In the genomic region with DNA sequence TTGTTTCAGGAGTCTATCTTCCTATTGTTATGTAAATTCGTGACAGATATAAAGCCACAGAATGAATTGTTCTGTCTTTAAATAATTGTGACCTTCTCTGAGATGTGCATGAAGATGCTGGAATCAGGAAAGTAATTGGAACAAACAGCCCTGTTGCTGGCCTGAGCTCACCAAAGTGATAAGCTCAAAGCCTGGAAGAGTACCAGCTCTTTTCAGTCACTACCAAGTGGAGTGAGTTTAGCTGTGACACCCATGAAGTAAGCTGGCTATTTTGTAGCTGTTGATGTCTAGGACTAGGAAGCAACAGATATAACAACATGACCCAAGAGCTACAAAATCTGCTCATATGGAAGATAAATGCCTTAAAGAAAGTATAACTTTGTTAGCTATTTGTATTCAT, we compare ENCODE assay signal across 26 mouse cellular contexts.
DNase-seq lines count a peak whose midpoint lies in the region; ATAC-seq and TF ChIP-seq lines count a peak whose summit lies in the region.
"Had no signal": no experiment of that assay in that cellular context is flagged by ENCODE, and none has a peak within 500 bp of the region (broad histone marks: within the 10 kb centered on the region; RNA-seq: fewer than 3 reads in every experiment).

No protein-coding gene starts in this region.

- no peak overlapping the region for H3K4me3 ChIP-seq in hindbrain, embryonic 13.5 days
- H3K4me3 ChIP-seq in hindbrain, postnatal 0 days (ENCODE audit: low read length): no peak overlapping the region
- H3K4me3 ChIP-seq in heart, embryonic 12.5 days: no peak overlapping the region
- no peak overlapping the region for H3K4me3 ChIP-seq in heart, postnatal 0 days (ENCODE audit: low read depth, low read length)
- H3K4me3 ChIP-seq: forebrain, embryonic 12.5 days; hindbrain, embryonic 15.5 days; kidney, embryonic 15.5 days; layer of hippocampus, adult 2 months; limb, embryonic 13.5 days; myocyte; neural tube, embryonic 12.5 days had no signal

- no peak overlapping the region for H3K9ac ChIP-seq in hindbrain, embryonic 13.5 days
- no peak overlapping the region for H3K9ac ChIP-seq in hindbrain, postnatal 0 days (replicated peaks; ENCODE audit: low read length)
- no peak overlapping the region for H3K9ac ChIP-seq in heart, embryonic 12.5 days
- no peak overlapping the region for H3K9ac ChIP-seq in heart, postnatal 0 days (replicated peaks; ENCODE audit: low read depth, low read length)
- H3K9ac ChIP-seq: forebrain, embryonic 12.5 days; hindbrain, embryonic 15.5 days; kidney, embryonic 15.5 days; limb, embryonic 13.5 days; neural tube, embryonic 12.5 days had no signal

- whole genome bisulfite sequencing in hindbrain, embryonic 13.5 days: 93% methylated on average over 1 of the region's 1 CpGs
- WGBS in hindbrain, postnatal 0 days: 82% methylated on average over 1 of the region's 1 CpGs
- WGBS in heart, embryonic 12.5 days: 59% methylated on average over 1 of the region's 1 CpGs
- WGBS in heart, postnatal 0 days: 44% methylated on average over 1 of the region's 1 CpGs

- H3K36me3 ChIP-seq in hindbrain, embryonic 13.5 days: no peaks in the 10 kb centered on the region
- H3K36me3 ChIP-seq in hindbrain, postnatal 0 days (ENCODE audit: insufficient read depth, low read length): no peaks in the 10 kb centered on the region
- H3K36me3 ChIP-seq in heart, embryonic 12.5 days: no peaks in the 10 kb centered on the region
- no peaks in the 10 kb centered on the region for H3K36me3 ChIP-seq in heart, postnatal 0 days (replicated peaks; ENCODE audit: control insufficient read depth, insufficient read depth, low read length)
- H3K36me3 ChIP-seq: forebrain, embryonic 12.5 days; hindbrain, embryonic 15.5 days; kidney, embryonic 15.5 days; limb, embryonic 13.5 days; neural tube, embryonic 12.5 days had no signal

- no peak for TF ChIP-seq CTCF in hindbrain, postnatal 0 days (IDR thresholded peaks at IDR 0.05; ENCODE audit: low read depth)
- no peak for TF ChIP-seq CTCF in heart, postnatal 0 days (IDR thresholded peaks at IDR 0.05; ENCODE audit: low read depth)

- no peak for ATAC-seq in hindbrain, embryonic 13.5 days (ENCODE audit: low FRiP score)
- no peak for ATAC-seq in hindbrain, postnatal 0 days
- ATAC-seq in heart, embryonic 12.5 days (ENCODE audit: insufficient number of reproducible peaks, low FRiP score): no peak
- ATAC-seq in heart, postnatal 0 days (ENCODE audit: insufficient read depth, low read depth): peak; percentile 59; the same call in 1 of the 2 replicates
- no peak for ATAC-seq in erythroblast, adult 5-6 weeks (replicated peaks; ENCODE audit: low FRiP score, poor library complexity, severe bottlenecking)
- ATAC-seq: CD4-positive, CD25-positive, alpha-beta regulatory T cell, adult 4 months had no signal

- 0 out of 2 replicates have a peak overlapping the region, but pooled peaks have one; percentile 2 for H3K27ac ChIP-seq in hindbrain, embryonic 13.5 days
- H3K27ac ChIP-seq in hindbrain, postnatal 0 days: no peak overlapping the region
- peak overlapping the region; percentile 59; the same call in 1 of the 2 replicates for H3K27ac ChIP-seq in heart, embryonic 12.5 days (ENCODE audit: poor library complexity, severe bottlenecking)
- peak overlapping the region; percentile 67 for H3K27ac ChIP-seq in heart, postnatal 0 days (ENCODE audit: low read depth)
- H3K27ac ChIP-seq: forebrain, embryonic 12.5 days; hindbrain, embryonic 15.5 days; kidney, embryonic 15.5 days; layer of hippocampus, adult 2 months; limb, embryonic 13.5 days; neural tube, embryonic 12.5 days had no signal

- H3K9me3 ChIP-seq in hindbrain, embryonic 13.5 days: no peaks in the 10 kb centered on the region
- H3K9me3 ChIP-seq in hindbrain, postnatal 0 days (ENCODE audit: low read length): no peaks in the 10 kb centered on the region
- no peaks in the 10 kb centered on the region for H3K9me3 ChIP-seq in heart, embryonic 12.5 days (replicated peaks)
- no peaks in the 10 kb centered on the region for H3K9me3 ChIP-seq in heart, postnatal 0 days (replicated peaks; ENCODE audit: control insufficient read depth, low read length)
- H3K9me3 ChIP-seq: forebrain, embryonic 12.5 days; hindbrain, embryonic 15.5 days; kidney, embryonic 15.5 days; limb, embryonic 13.5 days; neural tube, embryonic 12.5 days had no signal

- H3K4me1 ChIP-seq in hindbrain, embryonic 13.5 days (replicated peaks): peaks cover 14% of the 10 kb centered on the region
- H3K4me1 ChIP-seq in hindbrain, postnatal 0 days (ENCODE audit: insufficient read depth, low read length): no peaks in the 10 kb centered on the region
- peaks cover 22% of the 10 kb centered on the region for H3K4me1 ChIP-seq in heart, embryonic 12.5 days (replicated peaks)
- peaks cover 34% of the 10 kb centered on the region for H3K4me1 ChIP-seq in heart, postnatal 0 days (ENCODE audit: control insufficient read depth, insufficient read depth)
- H3K4me1 ChIP-seq: forebrain, embryonic 12.5 days had no signal

- no peaks in the 10 kb centered on the region for H3K27me3 ChIP-seq in hindbrain, embryonic 13.5 days
- H3K27me3 ChIP-seq in hindbrain, postnatal 0 days (ENCODE audit: insufficient read depth, low read length): no peaks in the 10 kb centered on the region
- H3K27me3 ChIP-seq in heart, embryonic 12.5 days (replicated peaks): no peaks in the 10 kb centered on the region
- H3K27me3 ChIP-seq in heart, postnatal 0 days (ENCODE audit: control insufficient read depth, insufficient read depth, low read length): no peaks in the 10 kb centered on the region
- H3K27me3 ChIP-seq: forebrain, embryonic 12.5 days; hindbrain, embryonic 15.5 days; kidney, embryonic 15.5 days; limb, embryonic 13.5 days; neural tube, embryonic 12.5 days had no signal

- DNase-seq in hindbrain, postnatal 0 days (ENCODE audit: low spot score): no peak
- DNase-seq in heart, adult 9 months (ENCODE audit: low spot score in 2 of 2): peak; percentile 25 to 33
- peak; percentile 27 for DNase-seq in heart, postnatal 0 days (ENCODE audit: low spot score)
- no peak for DNase-seq in kidney, postnatal 36 days
- DNase-seq: adrenal gland, postnatal 25 days; cerebellum, adult 18-20 months; cerebellum, postnatal 14 days; gastrocnemius, postnatal 36 days; kidney, adult 18-20 months; kidney, postnatal 25 days; right cerebral cortex, adult 18-20 months; spleen, adult 18-20 months; thymus, postnatal 14 days had no signal

- H3K4me2 ChIP-seq in hindbrain, embryonic 13.5 days: no peak overlapping the region
- H3K4me2 ChIP-seq in hindbrain, postnatal 0 days (ENCODE audit: low read depth, low read length): no peak overlapping the region
- no peak overlapping the region for H3K4me2 ChIP-seq in heart, embryonic 12.5 days
- H3K4me2 ChIP-seq in heart, postnatal 0 days (ENCODE audit: low read depth, low read length): no peak overlapping the region
- H3K4me2 ChIP-seq: forebrain, embryonic 12.5 days; hindbrain, embryonic 15.5 days; kidney, embryonic 15.5 days; limb, embryonic 13.5 days; liver, embryonic 11.5 days; midbrain, embryonic 11.5 days; neural tube, embryonic 12.5 days had no signal

- TF ChIP-seq EP300 in heart, postnatal 0 days (IDR thresholded peaks at IDR 0.05; ENCODE audit: low read depth): no peak

Comparison
In these comparisons a context has a peak if more than half of its experiments do, and no peak if none do; other contexts are left out.
1. DNase-seq: peak in heart, adult 9 months (2 of 2) and heart, postnatal 0 days (single experiment); none in hindbrain, postnatal 0 days (single experiment) and kidney, postnatal 36 days (0 of 2).